Mouse (Mus musculus) testis, adult 2 months (tissue): Measurements from ENCODE around the gene Pdlim1. TPM values are rescaled to one million over a fixed set of nuclear protein-coding genes. Genes with fewer than 3 reads are reported as not detected.
A peak's percentile ranks its signal among the peaks of the same experiment; 100 is the strongest.

Source experiments
- H3K27ac ChIP-seq: fragments of 200-500 bp; 2 replicates; pipeline ENCODE4 v1.5.1; 2012; ENCODE audit warnings: low read depth, low read length; ENCODE audit not compliant: control insufficient read depth, insufficient read depth
- H3K27me3 ChIP-seq: fragments of 200-500 bp; 2 replicates; pipeline ENCODE4 v1.6.1; 2012; ENCODE audit warnings: mild to moderate bottlenecking, low read length, moderate library complexity; ENCODE audit not compliant: control insufficient read depth, insufficient read depth
- H3K36me3 ChIP-seq: fragments of 200-500 bp; 2 replicates; pipeline ENCODE4 v1.6.1; 2012; ENCODE audit warnings: mild to moderate bottlenecking, low read length; ENCODE audit not compliant: control insufficient read depth, insufficient read depth
- H3K4me1 ChIP-seq: fragments of 200-500 bp; 2 replicates; pipeline ENCODE4 v1.6.1; 2012; ENCODE audit warnings: low read length; ENCODE audit not compliant: control insufficient read depth, insufficient read depth
- H3K4me3 ChIP-seq: fragments of 200-500 bp; 2 replicates; pipeline ENCODE4 v1.5.1; 2012; ENCODE audit warnings: low read depth, mild to moderate bottlenecking, low read length, moderate library complexity, mixed read lengths; ENCODE audit not compliant: control insufficient read depth
- CTCF ChIP-seq: fragments of 200-500 bp; IDR thresholded peaks from 2 replicates; pipeline ENCODE4 v1.5.1; 2012; ENCODE audit warnings: low read depth, mild to moderate bottlenecking, inconsistent platforms, low read length, moderate library complexity; ENCODE audit not compliant: control insufficient read depth, insufficient read depth, insufficient replicate concordance
- POLR2A ChIP-seq: fragments of 200-500 bp; IDR thresholded peaks from 2 replicates; pipeline ENCODE4 v1.6.1; 2012; ENCODE audit warnings: low read depth, mild to moderate bottlenecking, inconsistent platforms, low read length, moderate library complexity; ENCODE audit not compliant: control insufficient read depth
- polyA plus RNA-seq: library from polyadenylated mRNA; depleted of rRNA; stranded (reverse); fragments of >200 nt; gene quantifications from 2 replicates; pipeline ENCODE4 v1.2.3, GENCODE M21; 2012; rRNA removed

Pdlim1 gene
- polyA plus RNA-seq: 8.8 and 16.0 TPM in 2 replicates

GRCm38 (mm10) chr19:40271308-40271892 lies at the start of gene Pdlim1:
Pdlim1 (minus strand) TSS chr19:40271842.
- Histone ChIP-seq H3K36me3 (no peaks in the 10 kb centered on the region), H3K4me1 (peaks cover 17% of the 10 kb centered on the region), H3K4me3 (peak within 1 kb of the TSS; percentile 79), H3K27ac (no peak within 1 kb of the TSS), H3K27me3 (peaks cover under 1% of the 10 kb centered on the region; the same call in 1 of the 2 replicates)
- no peak for TF ChIP-seq POLR2A

GRCm38 (mm10) chr19:40319199-40319598 lies 47.6 kb upstream of the Pdlim1 start:
- no peaks in the 10 kb centered on the region for H3K27me3 ChIP-seq
- TF ChIP-seq CTCF (no peak), POLR2A (no peak)
- H3K4me1 ChIP-seq: no peaks in the 10 kb centered on the region
- no peak overlapping the region for H3K4me3 ChIP-seq
- no peaks in the 10 kb centered on the region for H3K36me3 ChIP-seq
- no peak overlapping the region for H3K27ac ChIP-seq

GRCm38 (mm10) chr19:40318511-40318910 lies 46.9 kb upstream of the Pdlim1 start:
- no peak overlapping the region for H3K4me3 ChIP-seq
- H3K4me1 ChIP-seq: no peaks in the 10 kb centered on the region
- no peaks in the 10 kb centered on the region for H3K27me3 ChIP-seq
- H3K36me3 ChIP-seq: no peaks in the 10 kb centered on the region
- no peak for TF ChIP-seq POLR2A
- H3K27ac ChIP-seq: no peak overlapping the region

GRCm38 (mm10) chr19:40317001-40317400 lies 45.4 kb upstream of the Pdlim1 start:
- Histone ChIP-seq H3K4me1 (no peaks in the 10 kb centered on the region), H3K27me3 (no peaks in the 10 kb centered on the region), H3K27ac (no peak overlapping the region), H3K4me3 (no peak overlapping the region), H3K36me3 (no peaks in the 10 kb centered on the region)
- TF ChIP-seq CTCF (no peak), POLR2A (no peak)

- Histone ChIP-seq H3K36me3 (no peaks in the 10 kb centered on the region), H3K4me3 (no peak overlapping the region), H3K27ac (no peak overlapping the region), H3K4me1 (no peaks in the 10 kb centered on the region), H3K27me3 (no peaks in the 10 kb centered on the region)
- TF ChIP-seq CTCF (no peak), POLR2A (no peak)
Measured at GRCm38 (mm10) chr19:40314252-40314651, 42.6 kb upstream of the Pdlim1 start.

GRCm38 (mm10) chr19:40311631-40312030 lies 40.0 kb upstream of the Pdlim1 start:
- Histone ChIP-seq H3K4me3 (no peak overlapping the region), H3K27ac (no peak overlapping the region), H3K4me1 (no peaks in the 10 kb centered on the region; the same call in 1 of the 2 replicates), H3K36me3 (no peaks in the 10 kb centered on the region), H3K27me3 (no peaks in the 10 kb centered on the region)
- TF ChIP-seq POLR2A: no peak
- no peak for TF ChIP-seq CTCF

GRCm38 (mm10) chr19:40310410-40311130 lies 38.9 kb upstream of the Pdlim1 start:
- H3K36me3 ChIP-seq: no peaks in the 10 kb centered on the region
- no peaks in the 10 kb centered on the region; the same call in 1 of the 2 replicates for H3K4me1 ChIP-seq
- H3K27ac ChIP-seq: no peak overlapping the region
- H3K4me3 ChIP-seq: no peak overlapping the region
- TF ChIP-seq CTCF: no peak
- H3K27me3 ChIP-seq: no peaks in the 10 kb centered on the region

GRCm38 (mm10) chr19:40309911-40310310 lies 38.3 kb upstream of the Pdlim1 start:
- Histone ChIP-seq H3K36me3 (no peaks in the 10 kb centered on the region), H3K27ac (no peak overlapping the region), H3K27me3 (no peaks in the 10 kb centered on the region), H3K4me3 (no peak overlapping the region), H3K4me1 (no peaks in the 10 kb centered on the region; the same call in 1 of the 2 replicates)
- no peak for TF ChIP-seq CTCF
